Mouse (Mus musculus): ENCODE data around the gene Scn8a.

Scn8a gene

GRCm38 (mm10) chr15:101046039-101046526, 176.4 kb downstream of the Scn8a start:
- no peak for DNase-seq

GRCm38 (mm10) chr15:101046527-101047193, 177.0 kb downstream of the Scn8a start:
- no peak for DNase-seq

- no peak for DNase-seq
These were observed 177.5 kb downstream of the Scn8a start, which contains the start of gene Gm47841 for GRCm38 (mm10) chr15:101047194-101047555. Gene Gm47841, minus strand, starts transcription at chr15:101047397.

- DNase-seq, result no peak
These were observed 178.8 kb downstream of the Scn8a start for GRCm38 (mm10) chr15:101048338-101048896.

- no peak for DNase-seq
These were observed 182.2 kb downstream of the Scn8a start for GRCm38 (mm10) chr15:101051869-101052268.

GRCm38 (mm10) chr15:101052560-101053501, 183.2 kb downstream of the Scn8a start:
- no peak for DNase-seq

- DNase-seq, result no peak
These were observed 184.3 kb downstream of the Scn8a start for GRCm38 (mm10) chr15:101053832-101054459.

GRCm38 (mm10) chr15:101054541-101054940, 184.9 kb downstream of the Scn8a start:
- no peak for DNase-seq

- peak; percentile 58 for DNase-seq
These were observed 186.6 kb downstream of the Scn8a start for GRCm38 (mm10) chr15:101056225-101056624.

- DNase-seq, result no peak
These were observed 190.1 kb downstream of the Scn8a start for GRCm38 (mm10) chr15:101059570-101060279.

- no peak for DNase-seq
These were observed 190.7 kb downstream of the Scn8a start for GRCm38 (mm10) chr15:101060280-101060852.

GRCm38 (mm10) chr15:101065069-101065468, 195.4 kb downstream of the Scn8a start:
- no peak for DNase-seq

GRCm38 (mm10) chr15:101066364-101066847, 196.7 kb downstream of the Scn8a start:
- no peak for DNase-seq

- DNase-seq, result no peak
These were observed 197.4 kb downstream of the Scn8a start for GRCm38 (mm10) chr15:101066920-101067696.

- DNase-seq, result no peak
These were observed 198.4 kb downstream of the Scn8a start for GRCm38 (mm10) chr15:101068029-101068428.

GRCm38 (mm10) chr15:101068671-101069070, 199.0 kb downstream of the Scn8a start:
- no peak for DNase-seq

GRCm38 (mm10) chr15:101069641-101070190, 200.1 kb downstream of the Scn8a start:
- no peak for DNase-seq

GRCm38 (mm10) chr15:101070762-101071161, 201.1 kb downstream of the Scn8a start:
- no peak for DNase-seq

GRCm38 (mm10) chr15:101072736-101073135, 203.1 kb downstream of the Scn8a start:
- no peak for DNase-seq

GRCm38 (mm10) chr15:101074067-101074466, 204.4 kb downstream of the Scn8a start:
- no peak for DNase-seq

- DNase-seq, result no peak
These were observed 205.5 kb downstream of the Scn8a start for GRCm38 (mm10) chr15:101075150-101075549.
